Mouse (Mus musculus) embryonic facial prominence, embryonic 10.5 days (tissue): Measurements from ENCODE around the gene Pla2g15. TPM values are rescaled to one million over a fixed set of nuclear protein-coding genes. Genes with fewer than 3 reads are reported as not detected.

Source experiments
- DNase-seq: peaks from one replicate; pipeline ENCODE4 v3.0.0-alpha.2; 2017; ENCODE audit warnings: low spot score
- H3K27ac ChIP-seq: fragments of 300-500 bp; sonication (generic); replicated peaks from 2 replicates; pipeline ENCODE4 v1.5.1; 2016; ENCODE audit warnings: mild to moderate bottlenecking
- H3K27me3 ChIP-seq: fragments of 300-500 bp; sonication (generic); replicated peaks from 2 replicates; pipeline ENCODE4 v1.6.1; 2016; ENCODE audit warnings: low read depth, mild to moderate bottlenecking; ENCODE audit not compliant: poor library complexity, severe bottlenecking
- H3K36me3 ChIP-seq: fragments of 300-500 bp; sonication (generic); replicated peaks from 2 replicates; pipeline ENCODE4 v1.6.1; 2016; ENCODE audit warnings: mild to moderate bottlenecking, moderate library complexity
- H3K4me1 ChIP-seq: fragments of 300-500 bp; sonication (generic); 2 replicates; pipeline ENCODE4 v1.6.1; 2016
- H3K4me3 ChIP-seq: fragments of 300-500 bp; sonication (generic); 2 replicates; pipeline ENCODE4 v1.5.1; 2016; ENCODE audit warnings: mild to moderate bottlenecking, moderate library complexity
- H3K9me3 ChIP-seq: fragments of 300-500 bp; sonication (generic); 2 replicates; pipeline ENCODE4 v1.6.1; 2016; ENCODE audit warnings: mild to moderate bottlenecking
- WGBS: fragments of 180-500 bp; shearing (Covaris S2); methylation state at CpG from one replicate; pipeline ENCODE4 v1.1.7; 2016; 5-methylcytosine and 5-hydroxymethylcytosine counted together
- polyA plus RNA-seq: library from polyadenylated mRNA; unstranded; fragments of >200 nt; fragmentation: Nextera tagmentation; extraction: Ambion mirVana; gene quantifications from 2 replicates; pipeline ENCODE4 v1.2.1, GENCODE M21; 2016

Gene Pla2g15
- polyA plus RNA-seq, 1 experiment from 2014 or later = 12.8 TPM

DNA sequence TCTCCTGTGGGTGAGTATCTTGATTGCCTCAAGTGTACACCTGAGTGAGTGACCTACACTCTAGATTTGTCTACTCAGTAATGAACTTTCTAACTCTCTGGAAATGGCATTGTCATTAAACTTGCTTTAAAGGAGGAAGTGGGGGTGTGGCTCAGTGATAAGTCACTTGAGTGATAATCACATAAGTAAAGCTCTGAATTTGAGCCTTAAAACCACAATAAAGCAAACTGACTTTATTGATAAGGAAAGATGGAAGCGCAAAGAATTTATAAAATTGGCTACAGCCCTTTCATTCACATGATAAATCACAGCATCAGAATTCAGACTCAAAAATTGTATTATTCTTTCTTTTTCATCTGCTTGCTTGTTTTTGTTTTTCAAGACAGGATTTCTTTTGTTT is 7.2 kb downstream of the Pla2g15 start:
- WGBS = 100% methylated on average over 1 of the region's 1 CpGs
- Histone ChIP-seq H3K4me1 (no peaks in the 10 kb centered on the region), H3K4me3 (no peak overlapping the region), H3K36me3 (peaks cover 73% of the 10 kb centered on the region), H3K27me3 (no peaks in the 10 kb centered on the region), H3K9me3 (no peaks in the 10 kb centered on the region), H3K27ac (no peak overlapping the region)
- no peak for DNase-seq

DNA sequence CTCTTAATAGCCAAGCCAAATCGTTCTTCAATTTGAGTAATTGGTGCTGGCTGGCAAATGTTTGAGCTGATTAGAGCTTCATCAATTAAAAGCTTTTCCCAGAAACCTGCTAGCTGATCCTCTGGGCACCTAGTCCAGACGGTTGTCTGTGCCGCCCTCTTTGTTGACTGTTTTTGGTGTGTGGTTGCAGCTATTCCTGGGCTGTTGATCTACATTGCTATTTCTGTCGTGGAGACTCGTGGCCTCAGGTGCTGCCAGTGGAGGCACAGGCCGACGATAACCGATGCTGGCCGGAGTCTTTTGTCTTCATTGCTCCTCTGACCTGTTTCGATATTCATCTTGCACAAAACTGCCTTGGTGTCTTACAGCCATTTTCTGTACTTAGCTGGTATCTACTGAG is 8.2 kb downstream of the Pla2g15 start:
- Histone ChIP-seq H3K4me3 (no peak overlapping the region), H3K27me3 (no peaks in the 10 kb centered on the region), H3K4me1 (no peaks in the 10 kb centered on the region), H3K27ac (no peak overlapping the region), H3K36me3 (peaks cover 80% of the 10 kb centered on the region), H3K9me3 (no peaks in the 10 kb centered on the region)
- DNase-seq = no peak
- WGBS = 90% methylated on average over 10 of the region's 10 CpGs

DNA sequence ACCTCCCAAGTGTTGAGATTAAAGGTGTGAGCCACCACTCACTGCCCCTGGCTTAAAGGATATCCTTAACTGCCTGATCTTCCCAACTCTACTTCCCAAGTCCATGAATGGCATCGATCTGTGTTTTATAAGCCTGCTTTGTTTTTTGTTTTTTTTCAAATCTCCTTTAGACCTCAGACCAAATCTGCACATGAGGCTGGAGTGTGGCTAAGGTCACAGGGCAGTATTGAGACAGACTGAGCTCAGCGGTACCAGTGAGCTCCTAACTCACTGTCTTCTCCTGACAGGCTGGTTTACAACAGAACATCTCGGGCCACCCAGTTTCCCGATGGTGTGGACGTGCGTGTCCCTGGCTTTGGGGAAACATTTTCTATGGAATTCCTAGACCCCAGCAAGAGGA is 9.7 kb downstream of the Pla2g15 start:
- Histone ChIP-seq H3K4me1 (no peaks in the 10 kb centered on the region), H3K4me3 (no peak overlapping the region), H3K36me3 (peaks cover 88% of the 10 kb centered on the region), H3K27ac (no peak overlapping the region), H3K27me3 (no peaks in the 10 kb centered on the region), H3K9me3 (no peaks in the 10 kb centered on the region)
- 92% methylated on average over 6 of the region's 6 CpGs for WGBS
- no peak for DNase-seq

DNA sequence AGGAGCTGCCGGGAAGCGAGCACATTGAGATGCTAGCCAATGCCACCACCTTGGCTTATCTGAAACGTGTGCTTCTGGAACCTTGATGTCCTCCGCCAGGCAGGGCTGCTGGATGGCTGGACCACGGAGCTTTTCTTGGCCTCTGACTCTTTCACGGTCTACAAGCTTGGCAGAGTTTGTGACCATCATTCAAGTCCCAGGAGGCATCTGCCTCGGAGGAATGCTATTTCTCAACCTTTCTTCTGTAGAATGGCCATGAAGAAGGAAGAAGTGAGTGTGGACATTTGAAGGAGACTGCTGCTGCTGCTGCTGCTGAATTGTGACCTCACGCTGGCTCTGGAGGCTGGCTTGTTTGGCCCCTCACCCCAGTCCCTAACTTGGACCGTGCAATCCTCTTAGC is 13.1 kb downstream of the Pla2g15 start:
- H3K27me3 ChIP-seq = no peaks in the 10 kb centered on the region
- no peak overlapping the region for H3K4me3 ChIP-seq
- peaks cover 61% of the 10 kb centered on the region for H3K36me3 ChIP-seq
- 94% methylated on average over 9 of the region's 9 CpGs for WGBS
- no peak overlapping the region for H3K27ac ChIP-seq
- no peak for DNase-seq
- H3K4me1 ChIP-seq = peaks cover 3% of the 10 kb centered on the region
- no peaks in the 10 kb centered on the region for H3K9me3 ChIP-seq

DNA sequence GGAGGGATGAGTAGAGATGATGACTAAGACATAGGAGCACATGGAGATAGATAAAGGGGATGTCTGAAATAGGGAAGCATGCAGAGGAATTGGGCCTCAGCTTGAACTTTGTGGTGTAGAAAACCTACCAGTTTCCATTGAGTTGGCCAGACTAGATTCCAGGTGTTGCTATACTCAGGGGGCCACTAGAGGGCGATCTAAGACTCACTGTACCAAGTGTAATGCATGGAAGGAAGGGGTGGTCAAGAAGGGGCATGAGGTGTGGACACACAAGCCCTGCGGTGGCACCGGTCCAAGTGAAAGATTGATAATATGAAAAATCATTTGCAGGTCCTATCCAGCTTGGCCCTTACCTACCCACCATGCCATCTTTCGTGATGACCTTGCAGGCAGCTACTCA is 15.3 kb downstream of the Pla2g15 start:
- Histone ChIP-seq H3K27me3 (no peaks in the 10 kb centered on the region), H3K36me3 (peaks cover 43% of the 10 kb centered on the region), H3K4me3 (no peak overlapping the region), H3K4me1 (peaks cover 16% of the 10 kb centered on the region), H3K27ac (no peak overlapping the region), H3K9me3 (no peaks in the 10 kb centered on the region)
- 50% methylated on average over 4 of the region's 4 CpGs for WGBS
- DNase-seq = peak; percentile 73

DNA sequence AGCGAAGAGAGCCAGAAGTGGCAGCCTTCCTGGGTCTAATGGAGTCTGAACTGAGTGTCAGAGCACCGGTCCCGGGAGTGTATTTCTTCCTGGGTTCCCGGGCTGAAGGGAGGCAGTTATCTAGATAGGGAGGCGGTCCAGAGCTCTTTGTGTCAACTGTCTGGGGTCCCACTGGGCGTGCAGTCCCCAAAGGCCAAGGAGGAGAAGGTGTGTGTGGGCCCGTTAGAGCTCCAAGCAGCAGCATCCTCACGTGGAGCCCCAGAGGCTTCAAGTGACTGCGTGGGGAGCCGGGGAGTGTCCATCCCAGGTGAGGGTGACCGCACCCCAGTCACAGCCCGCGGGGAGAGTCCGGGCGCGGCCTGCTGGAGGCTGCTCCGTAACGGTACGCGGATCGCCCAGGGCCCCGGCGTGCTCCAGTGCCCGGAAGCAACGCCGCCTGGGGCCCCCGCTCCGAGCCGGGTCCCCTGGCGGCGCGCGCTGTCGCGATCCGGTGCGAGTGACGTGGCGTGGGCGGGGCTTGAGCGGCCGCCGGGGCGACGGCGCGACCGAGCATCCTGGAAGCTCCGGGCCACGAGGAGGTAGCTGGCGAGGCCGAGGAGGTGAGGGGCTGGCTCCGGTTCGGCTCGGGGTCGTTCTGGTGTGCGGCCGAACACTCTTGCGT is 18.3 kb downstream of the Pla2g15 start, which contains the start of gene Slc7a6:
Slc7a6 (plus strand) TSS at position 502 of the 661 bp plus-strand sequence.
- peak; percentile 89 for DNase-seq
- no peaks in the 10 kb centered on the region for H3K27me3 ChIP-seq
- H3K36me3 ChIP-seq = peaks cover 21% of the 10 kb centered on the region
- H3K4me1 ChIP-seq = peaks cover 16% of the 10 kb centered on the region
- H3K4me3 ChIP-seq = peak within 1 kb of the TSS; percentile 97
- H3K9me3 ChIP-seq = no peaks in the 10 kb centered on the region
- peak within 1 kb of the TSS; percentile 98 for H3K27ac ChIP-seq
- WGBS = under 1% methylated on average over 59 of the region's 59 CpGs

DNA sequence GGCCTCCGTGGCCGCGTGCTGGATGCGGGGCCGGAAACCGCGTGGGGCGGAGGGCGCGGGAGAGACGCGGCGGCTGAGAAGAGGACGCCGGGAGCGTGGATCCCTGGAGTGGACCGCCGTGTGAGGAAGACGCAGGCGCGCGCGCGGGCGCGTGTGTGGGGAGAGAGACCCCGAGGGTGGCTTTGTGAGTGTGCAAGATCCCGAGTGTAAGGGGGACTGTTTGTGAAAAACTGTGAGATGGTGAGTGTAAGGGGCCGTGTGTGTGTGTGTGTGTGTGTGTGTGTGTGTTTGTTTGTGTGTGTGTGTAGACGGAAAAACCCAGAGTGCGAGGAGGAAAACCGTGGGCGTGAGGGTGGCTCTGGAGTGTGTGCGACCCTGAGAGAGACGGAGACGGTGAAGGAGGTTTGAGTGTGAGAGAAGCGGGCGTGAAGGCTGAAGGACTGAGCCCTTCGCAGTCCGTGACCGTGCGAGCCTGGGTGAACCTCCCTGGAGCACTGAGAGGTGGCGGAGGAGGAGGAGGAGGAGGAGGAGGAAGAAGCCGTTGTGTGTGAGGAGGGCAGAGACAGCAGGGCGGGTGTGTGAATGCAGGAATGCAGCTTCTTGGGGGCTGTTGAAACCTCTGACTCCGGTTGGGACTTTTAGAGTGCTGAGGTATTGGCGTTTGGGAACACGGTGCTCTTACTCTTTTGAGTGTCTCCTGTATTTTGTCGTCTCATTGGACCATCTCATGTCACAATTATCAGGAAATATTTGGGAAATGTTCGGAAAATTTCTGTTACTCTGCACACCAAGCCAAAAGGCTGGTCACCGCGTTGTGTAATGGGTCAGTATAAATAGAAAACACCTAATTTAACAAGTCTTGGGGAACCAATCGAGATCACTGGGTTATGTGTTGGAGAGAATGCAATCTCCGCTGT is 19.1 kb downstream of the Pla2g15 start:
- H3K27me3 ChIP-seq = no peaks in the 10 kb centered on the region
- H3K4me1 ChIP-seq = peaks cover 16% of the 10 kb centered on the region
- 3% methylated on average over 54 of the region's 54 CpGs for WGBS
- H3K36me3 ChIP-seq = peaks cover 13% of the 10 kb centered on the region
- peak overlapping the region; percentile 98 for H3K27ac ChIP-seq
- peak overlapping the region; percentile 97 for H3K4me3 ChIP-seq
- DNase-seq = peak; percentile 67
- no peaks in the 10 kb centered on the region for H3K9me3 ChIP-seq

DNA sequence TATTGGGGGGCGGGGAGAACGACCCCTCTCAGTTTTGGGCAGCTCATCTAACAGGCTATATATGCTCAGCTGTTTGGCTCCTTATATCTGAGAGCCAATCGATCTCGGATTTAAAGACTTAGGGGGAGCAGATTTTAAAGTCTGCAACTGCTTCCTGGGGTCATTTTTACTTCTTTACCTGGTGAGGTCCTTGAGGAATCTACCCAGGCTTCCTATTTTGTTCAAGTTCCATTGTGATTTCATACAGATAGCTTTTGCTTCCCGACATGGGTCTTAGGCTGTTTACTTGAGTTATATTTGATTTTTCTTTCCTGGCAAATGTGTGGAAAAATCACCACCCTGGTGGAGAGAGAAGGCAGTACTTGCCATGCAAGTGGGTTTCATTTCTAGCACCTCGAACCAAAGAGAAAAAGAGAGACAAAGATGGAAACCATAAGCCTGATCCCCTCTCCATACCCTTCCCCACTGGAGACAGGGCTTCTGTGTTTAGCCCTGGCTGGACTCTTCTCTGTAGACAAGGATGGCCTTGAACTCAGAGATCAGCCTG is 19.8 kb downstream of the Pla2g15 start:
- Histone ChIP-seq H3K27me3 (no peaks in the 10 kb centered on the region), H3K4me1 (peaks cover 16% of the 10 kb centered on the region), H3K27ac (peak overlapping the region; percentile 98; the same call in 1 of the 2 replicates), H3K36me3 (peaks cover 8% of the 10 kb centered on the region), H3K4me3 (peak overlapping the region; percentile 97), H3K9me3 (no peaks in the 10 kb centered on the region)
- 54% methylated on average over 6 of the region's 6 CpGs for WGBS
- DNase-seq = no peak

DNA sequence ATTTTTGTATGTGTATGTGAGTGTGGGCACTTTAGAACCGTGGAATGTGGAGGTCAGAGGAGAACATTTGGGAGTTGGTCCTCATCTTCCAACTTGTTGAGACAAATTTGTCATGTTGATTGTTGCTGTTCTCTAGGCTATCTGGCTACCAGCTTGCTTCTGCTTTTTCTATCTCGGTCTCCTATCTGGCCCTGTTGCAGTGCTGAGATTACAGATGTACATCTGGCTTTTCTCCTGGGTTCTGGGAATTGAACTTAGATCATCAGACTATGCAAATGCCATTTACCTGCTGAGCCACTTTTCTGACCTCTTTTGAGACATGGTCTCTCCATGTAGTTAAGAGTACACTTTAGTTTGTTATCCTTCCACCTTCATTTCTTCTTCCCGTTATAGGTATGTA is 23.4 kb downstream of the Pla2g15 start:
- no peaks in the 10 kb centered on the region for H3K27me3 ChIP-seq
- no peak overlapping the region for H3K4me3 ChIP-seq
- no peaks in the 10 kb centered on the region for H3K9me3 ChIP-seq
- no peak for DNase-seq
- WGBS = 94% methylated on average over 3 of the region's 3 CpGs
- H3K4me1 ChIP-seq = peaks cover 34% of the 10 kb centered on the region
- H3K36me3 ChIP-seq = peaks cover 8% of the 10 kb centered on the region
- no peak overlapping the region for H3K27ac ChIP-seq

DNA sequence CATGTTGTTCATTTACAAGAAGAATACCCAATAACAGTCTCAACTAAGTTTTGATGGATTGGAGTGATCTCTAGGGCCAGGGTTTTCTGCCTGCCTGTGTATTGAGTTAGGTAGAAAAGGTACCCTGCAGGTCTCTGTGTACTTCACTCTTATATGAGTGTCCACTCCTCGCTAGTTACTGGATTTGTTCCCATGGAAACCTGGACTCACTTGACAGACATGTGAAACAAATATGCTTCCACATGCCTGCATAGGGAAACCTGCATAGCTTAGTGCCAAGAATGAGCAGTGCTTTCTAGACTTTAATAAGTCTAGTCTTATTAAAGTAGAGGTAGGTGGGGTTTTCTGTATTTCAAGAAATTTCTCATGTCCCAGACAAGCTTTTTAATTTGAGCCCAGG is 26.7 kb downstream of the Pla2g15 start:
- H3K9me3 ChIP-seq = no peaks in the 10 kb centered on the region
- 53% methylated on average over 1 of the region's 1 CpGs for WGBS
- no peak for DNase-seq
- H3K27me3 ChIP-seq = no peaks in the 10 kb centered on the region
- H3K4me1 ChIP-seq = peaks cover 26% of the 10 kb centered on the region
- H3K36me3 ChIP-seq = peaks cover 31% of the 10 kb centered on the region
- H3K27ac ChIP-seq = no peak overlapping the region
- H3K4me3 ChIP-seq = no peak overlapping the region

DNA sequence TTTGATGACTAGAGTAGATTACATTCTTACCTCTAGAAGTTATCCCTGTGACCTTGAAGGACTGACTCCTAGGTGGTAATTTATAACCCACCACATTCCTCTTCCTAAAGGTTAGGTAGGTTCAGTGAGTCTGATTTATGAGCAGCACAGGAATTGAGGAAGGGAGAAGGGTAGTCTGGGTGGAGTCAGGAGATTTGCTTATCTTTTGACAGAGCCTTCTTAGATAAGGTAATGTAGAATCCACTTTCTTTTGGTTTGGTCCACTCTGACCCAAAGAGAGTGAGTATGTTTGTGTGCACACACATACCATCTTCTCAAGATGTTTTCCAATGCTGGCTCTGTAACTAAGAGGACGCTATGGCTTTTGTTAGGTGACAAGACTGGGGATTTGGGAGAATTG is 27.4 kb downstream of the Pla2g15 start:
- Histone ChIP-seq H3K27me3 (no peaks in the 10 kb centered on the region), H3K27ac (no peak overlapping the region), H3K36me3 (peaks cover 37% of the 10 kb centered on the region), H3K4me3 (no peak overlapping the region), H3K4me1 (peaks cover 26% of the 10 kb centered on the region), H3K9me3 (no peaks in the 10 kb centered on the region)
- no peak for DNase-seq
- WGBS = 89% methylated on average over 1 of the region's 1 CpGs

DNA sequence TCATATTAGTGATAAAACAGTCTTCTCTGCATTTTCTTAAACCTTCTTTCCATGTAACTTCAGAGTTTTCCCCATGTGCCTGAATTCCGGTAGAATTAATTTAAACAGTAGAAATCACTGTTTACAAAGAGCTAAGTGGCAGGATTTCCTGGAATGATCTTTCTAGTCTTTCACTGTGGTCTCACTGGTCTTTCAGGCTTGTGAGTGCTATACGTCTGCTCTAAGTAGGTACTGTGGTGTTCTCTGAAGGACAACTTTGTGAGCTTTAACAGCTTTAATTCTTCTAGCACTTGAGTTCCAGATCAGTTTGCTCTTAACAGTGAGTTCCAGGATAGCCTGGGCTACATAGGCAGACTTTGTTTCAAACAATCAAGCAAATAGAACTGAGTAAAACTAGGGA is 28.2 kb downstream of the Pla2g15 start:
- no peak for DNase-seq
- H3K9me3 ChIP-seq = no peaks in the 10 kb centered on the region
- H3K27ac ChIP-seq = no peak overlapping the region
- no peaks in the 10 kb centered on the region for H3K27me3 ChIP-seq
- peaks cover 38% of the 10 kb centered on the region for H3K36me3 ChIP-seq
- H3K4me1 ChIP-seq = peaks cover 26% of the 10 kb centered on the region
- no peak overlapping the region for H3K4me3 ChIP-seq
- 79% methylated on average over 2 of the region's 2 CpGs for WGBS
